Mouse (Mus musculus) ES-E14 (cell line): ENCODE measurements around the gene Fntb.

ENCODE experiments used
- CHD2 ChIP-seq: IDR thresholded peaks from 2 replicates; pipeline ENCODE4 v1.6.1; 2014; ENCODE audit warnings: mild to moderate bottlenecking, low read depth, low read length, inconsistent platforms
- HCFC1 ChIP-seq: IDR thresholded peaks from 2 replicates; pipeline ENCODE4 v1.6.1; 2012; ENCODE audit warnings: low read length, inconsistent platforms, borderline replicate concordance; ENCODE audit not compliant: insufficient read depth
- MAFK ChIP-seq: IDR thresholded peaks from 2 replicates; pipeline ENCODE4 v1.6.1; 2014; ENCODE audit warnings: mild to moderate bottlenecking, low read depth, low read length, inconsistent platforms; ENCODE audit not compliant: insufficient read depth
- ZC3H11A ChIP-seq: IDR thresholded peaks from 2 replicates; pipeline ENCODE4 v1.6.1; 2012; ENCODE audit warnings: low read depth, mild to moderate bottlenecking, inconsistent platforms, low read length, borderline replicate concordance

- no peak for TF ChIP-seq ZC3H11A
- no peak for TF ChIP-seq HCFC1
- TF ChIP-seq CHD2: no peak
- TF ChIP-seq MAFK: no peak
These were observed 182.1 kb downstream of the Fntb start for GRCm38 (mm10) chr12:76947487-76947886.
